Mouse (Mus musculus): Measurements from ENCODE around the gene Uck1. TPM values are rescaled to one million over a fixed set of nuclear protein-coding genes. Genes with fewer than 3 reads are reported as not detected.
A peak's percentile ranks its signal among the peaks of the same experiment; 100 is the strongest.

Uck1 gene
- total RNA-seq, 2 experiments from 2014 or later = 25.2 to 30.3 TPM

DNA sequence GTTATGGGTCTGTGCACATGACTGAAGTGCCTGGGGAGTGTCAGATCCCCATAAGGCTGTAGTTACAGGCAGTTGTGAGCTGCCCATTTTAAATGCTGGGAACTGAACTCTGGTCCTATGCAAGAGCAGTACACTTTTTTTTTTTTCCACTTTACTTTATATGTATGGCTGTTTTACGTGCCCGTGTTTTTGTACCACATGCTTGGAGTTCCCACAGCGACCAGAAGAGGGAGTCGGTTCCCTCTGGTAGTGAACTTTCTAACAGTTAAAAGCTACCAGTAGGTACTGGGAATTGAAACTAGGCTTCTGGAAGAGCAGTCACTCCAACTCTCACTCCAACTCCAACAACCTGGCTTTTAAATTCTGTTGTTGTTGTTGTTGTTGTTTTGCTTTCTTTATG, 676 bp upstream of the Uck1 start:
- peak; percentile 70 for ATAC-seq (replicated peaks; ENCODE audit: poor library complexity)

DNA sequence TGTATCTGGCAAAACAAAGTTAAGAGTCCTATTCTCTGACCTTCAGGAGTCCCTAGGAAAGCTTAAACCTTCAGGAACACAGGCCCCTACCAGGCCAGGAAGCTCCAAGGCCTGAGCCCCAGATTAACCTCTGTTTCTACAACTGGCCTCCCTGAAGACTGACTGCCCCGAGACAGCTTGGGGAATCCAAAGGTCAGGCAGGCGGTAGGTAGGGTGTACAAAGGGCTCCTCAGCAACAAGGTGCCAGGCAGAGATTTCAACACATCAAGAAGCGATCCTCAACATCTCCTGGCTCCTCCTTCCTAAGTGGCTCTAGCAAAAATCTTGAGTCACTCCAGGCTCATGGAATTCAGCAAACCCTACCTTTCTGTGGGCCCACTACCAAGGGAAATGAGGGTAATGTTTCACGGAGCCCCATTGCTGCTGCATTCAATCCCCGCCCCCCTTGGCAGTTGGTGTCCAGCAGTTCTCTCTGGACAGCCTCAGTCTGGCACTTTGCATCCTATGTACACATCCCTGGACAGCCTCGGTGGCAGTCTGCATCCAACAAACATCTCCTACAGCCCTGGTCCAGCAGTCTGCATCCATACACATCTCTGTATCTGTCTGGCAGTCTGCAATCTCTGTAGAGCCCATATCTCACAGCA, 949 bp downstream of the Uck1 start:
- no peak for ATAC-seq (replicated peaks; ENCODE audit: poor library complexity)

DNA sequence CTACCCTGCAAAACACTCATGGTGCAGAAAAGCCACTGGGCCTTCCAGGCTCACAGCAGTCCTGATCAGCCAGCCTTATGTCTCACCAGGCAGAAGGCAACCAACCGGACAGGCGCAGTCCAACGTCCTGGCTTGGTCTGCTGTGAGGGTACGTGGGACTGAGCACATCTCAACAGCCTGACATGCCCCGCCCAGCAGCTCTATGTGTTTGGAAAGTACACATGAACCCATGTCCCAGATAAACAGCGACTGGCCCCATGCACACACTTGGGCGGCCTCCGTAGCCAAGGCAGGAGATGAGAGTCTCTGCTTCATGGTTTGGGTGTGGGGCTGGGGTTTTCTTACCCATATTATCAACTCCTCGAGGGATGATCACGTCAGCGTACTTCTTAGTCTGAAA, 3.7 kb downstream of the Uck1 start:
- no peak for ATAC-seq (replicated peaks; ENCODE audit: poor library complexity)

DNA sequence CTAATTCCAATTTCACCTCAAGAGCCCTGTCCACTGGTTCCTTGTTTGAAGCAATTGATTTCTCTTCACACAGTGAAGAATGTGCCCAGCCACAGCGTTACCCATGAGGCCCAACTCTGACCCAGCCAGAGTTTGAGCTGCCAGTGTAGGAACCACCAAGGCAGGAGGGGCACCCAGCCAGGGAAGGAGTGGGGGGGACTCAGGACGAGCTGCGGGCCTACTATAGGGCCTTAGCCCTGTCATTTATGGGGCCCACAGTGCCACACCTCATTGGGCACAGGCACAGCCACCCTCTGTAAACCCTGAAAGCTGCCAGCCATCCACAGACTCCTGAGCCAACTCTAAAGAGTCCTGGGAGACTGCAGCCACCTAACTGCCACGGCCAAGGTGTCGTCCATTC, 5.4 kb downstream of the Uck1 start:
- no peak for ATAC-seq (replicated peaks; ENCODE audit: poor library complexity)

DNA sequence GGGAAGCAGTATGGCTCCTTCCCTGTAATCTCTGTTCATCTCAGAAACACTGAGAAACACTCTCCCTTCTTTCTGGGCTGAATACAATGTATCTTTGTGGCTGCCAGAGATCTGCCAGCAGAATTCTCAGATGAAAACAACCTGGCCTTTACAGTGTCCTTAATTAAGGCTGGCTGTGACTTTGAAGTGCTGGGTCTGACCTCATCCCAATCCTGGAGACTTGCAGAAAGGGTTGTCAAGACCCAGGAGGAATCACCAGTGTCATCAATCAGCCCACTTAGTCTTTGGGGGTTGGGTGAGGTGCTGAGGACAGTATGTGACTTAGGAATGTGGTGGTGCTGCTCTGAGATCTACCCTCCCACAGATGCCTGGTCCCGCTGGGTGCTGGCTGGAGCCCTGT, 6.6 kb downstream of the Uck1 start:
- no peak for ATAC-seq (replicated peaks; ENCODE audit: poor library complexity)

DNA sequence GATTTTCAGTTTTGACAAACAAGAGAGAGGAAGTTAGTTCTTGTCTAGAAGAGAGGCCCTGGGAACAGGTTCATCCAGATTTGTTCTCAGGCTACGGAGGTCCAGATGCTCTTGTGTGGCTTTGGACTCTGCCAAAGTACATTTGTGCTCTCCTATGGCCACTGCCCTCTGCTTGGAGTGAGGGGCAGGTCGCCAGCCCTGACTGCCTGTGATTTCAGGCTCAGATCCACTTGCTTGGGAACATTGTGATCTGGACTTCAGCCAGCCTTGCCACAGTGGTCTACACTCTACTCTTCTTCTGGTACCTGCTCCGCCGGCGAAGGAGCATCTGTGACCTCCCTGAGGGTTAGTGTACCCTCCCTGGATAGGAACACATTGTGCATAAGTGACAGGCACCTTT, 7.3 kb downstream of the Uck1 start:
- ATAC-seq (replicated peaks; ENCODE audit: poor library complexity) = no peak

DNA sequence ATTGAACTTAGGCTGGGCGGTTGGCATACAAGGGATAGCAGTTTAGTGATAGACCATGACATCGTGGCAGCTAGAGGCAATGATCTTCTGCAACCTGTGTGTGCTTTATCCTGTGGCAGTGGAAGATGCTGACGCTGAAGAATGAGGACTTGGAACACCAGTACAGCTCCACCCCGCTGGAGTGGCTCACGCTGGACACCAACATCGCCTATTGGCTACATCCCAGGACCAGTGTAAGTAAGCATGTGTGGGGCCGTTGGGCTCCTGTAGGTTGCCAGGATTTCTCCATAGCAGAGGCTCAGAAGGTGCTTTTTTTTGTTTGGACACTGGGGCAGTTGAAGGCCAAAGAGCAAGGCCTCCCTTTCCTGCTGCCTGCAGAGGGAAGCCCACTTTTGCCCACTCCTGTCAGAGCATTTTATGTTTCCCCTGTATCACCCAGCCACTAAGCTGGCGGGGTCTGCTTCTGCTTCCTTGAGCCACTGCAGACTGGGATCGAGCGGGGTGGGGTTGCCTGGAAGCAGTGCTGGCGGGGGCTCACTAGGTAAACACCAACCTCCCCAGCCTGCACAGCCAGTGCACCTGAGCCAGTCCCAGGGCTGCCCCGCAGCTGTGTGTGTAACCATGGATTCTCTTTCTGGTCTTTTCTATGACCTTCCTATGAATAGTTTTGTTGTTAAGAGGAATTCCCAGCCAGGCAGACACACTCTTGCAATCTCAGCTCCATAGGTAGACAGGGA, 8.0 kb downstream of the Uck1 start:
- no peak for ATAC-seq (replicated peaks; ENCODE audit: poor library complexity)

DNA sequence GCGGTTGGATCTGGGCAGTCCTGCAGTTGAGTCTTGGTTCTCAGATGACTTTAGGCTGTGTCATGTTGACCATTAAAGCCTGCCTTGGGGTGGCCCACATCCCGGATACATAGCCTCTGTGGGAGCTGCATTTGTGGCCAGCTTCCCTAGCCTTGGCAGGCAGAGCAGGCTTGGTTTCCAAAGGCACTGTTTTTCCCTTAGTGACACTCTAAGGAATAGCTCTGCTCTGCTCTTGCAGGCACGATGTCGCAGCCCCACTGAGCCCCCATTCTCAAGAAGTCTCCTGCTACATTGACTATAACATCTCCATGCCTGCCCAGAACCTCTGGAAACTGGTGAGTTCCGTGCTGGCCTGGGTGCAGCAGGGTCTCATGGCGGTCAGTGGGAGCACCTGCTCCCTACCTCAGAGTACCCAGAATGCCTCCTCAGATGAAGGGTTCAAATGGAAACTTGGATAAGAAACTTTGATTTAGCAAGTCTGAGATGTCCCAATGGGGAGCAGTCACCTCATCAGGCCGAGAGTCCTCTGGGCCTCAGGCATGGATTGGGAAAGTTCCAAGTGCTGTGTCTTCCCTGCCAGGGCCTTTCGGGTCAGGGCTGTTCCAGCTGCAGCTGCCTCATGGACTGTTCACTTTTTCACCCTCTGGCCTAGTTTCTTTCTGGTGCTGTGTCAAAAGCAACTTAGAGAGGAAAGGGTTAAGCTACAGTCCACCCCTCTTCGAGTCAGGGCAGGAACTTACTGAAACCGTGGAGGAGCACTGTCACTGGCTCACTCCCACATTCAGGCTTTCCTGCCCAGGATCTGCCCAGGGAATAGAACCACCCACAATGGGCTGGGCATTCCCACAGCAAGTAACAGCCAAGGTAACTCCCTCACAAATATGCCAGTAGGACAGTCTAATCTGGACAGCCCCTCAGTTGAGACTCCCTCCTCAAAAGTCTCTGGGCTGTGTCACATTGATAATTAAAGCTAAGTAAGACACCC, 11.3 kb downstream of the Uck1 start:
- no peak for ATAC-seq (replicated peaks; ENCODE audit: poor library complexity)

DNA sequence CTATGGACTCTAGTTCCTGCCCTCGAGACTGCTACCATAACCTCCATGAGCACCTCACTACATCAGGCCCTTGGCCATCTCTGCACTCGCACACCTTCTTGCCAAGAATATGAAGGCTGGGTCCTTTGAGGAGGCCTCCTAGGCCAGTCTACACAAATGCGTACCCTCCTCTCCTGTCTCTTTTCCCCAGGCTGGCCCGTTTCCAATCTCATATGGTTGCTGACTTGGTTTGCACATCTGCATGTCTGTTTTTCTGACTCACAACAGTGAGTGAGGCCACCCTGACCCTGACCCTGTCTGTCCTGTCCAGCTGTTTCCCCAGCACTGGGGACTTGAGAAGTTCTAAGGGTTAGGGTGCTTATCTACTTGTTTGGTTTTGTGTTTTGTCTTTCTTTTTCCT, 13.2 kb downstream of the Uck1 start:
- ATAC-seq (replicated peaks; ENCODE audit: poor library complexity) = no peak

DNA sequence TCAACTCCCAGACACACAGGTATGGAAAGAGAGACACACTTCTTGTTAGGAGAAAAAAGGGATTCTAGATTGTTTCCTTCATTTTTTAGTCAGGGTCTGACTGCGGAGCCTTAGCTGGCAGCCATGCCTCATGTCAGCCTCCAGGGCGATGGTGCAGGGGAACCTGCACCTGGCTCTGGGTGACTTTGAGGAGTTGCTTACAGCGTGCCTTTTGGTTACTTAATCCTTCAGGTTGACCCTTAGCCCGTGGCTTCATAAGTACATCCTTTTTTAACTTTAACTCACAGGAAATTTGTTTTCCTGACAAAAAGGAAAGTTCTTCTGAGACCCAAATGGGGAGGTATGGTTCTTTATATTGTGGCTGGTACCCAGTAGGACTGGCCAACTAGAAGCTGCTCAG, 17.0 kb downstream of the Uck1 start:
- ATAC-seq (replicated peaks; ENCODE audit: poor library complexity) = no peak

DNA sequence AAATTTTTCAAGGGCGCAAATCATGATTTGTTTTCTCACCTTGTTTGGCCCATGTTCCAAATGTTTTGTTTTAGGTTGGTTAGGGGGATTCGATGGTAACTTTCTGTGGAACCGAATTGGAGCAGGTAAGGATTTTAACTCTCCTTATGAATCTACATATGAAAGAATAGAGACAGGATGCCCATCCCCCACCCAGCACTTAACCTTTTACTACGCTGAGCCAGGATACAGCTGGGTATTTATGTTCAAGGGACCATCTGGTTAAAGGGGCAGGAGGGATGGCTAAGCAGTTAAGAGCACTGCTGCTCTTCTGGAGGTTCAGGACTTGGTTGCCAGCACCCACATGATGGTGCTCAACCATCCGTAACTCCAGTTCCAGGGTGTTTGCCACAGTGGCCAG, 19.4 kb downstream of the Uck1 start:
- no peak for ATAC-seq (replicated peaks; ENCODE audit: poor library complexity)

DNA sequence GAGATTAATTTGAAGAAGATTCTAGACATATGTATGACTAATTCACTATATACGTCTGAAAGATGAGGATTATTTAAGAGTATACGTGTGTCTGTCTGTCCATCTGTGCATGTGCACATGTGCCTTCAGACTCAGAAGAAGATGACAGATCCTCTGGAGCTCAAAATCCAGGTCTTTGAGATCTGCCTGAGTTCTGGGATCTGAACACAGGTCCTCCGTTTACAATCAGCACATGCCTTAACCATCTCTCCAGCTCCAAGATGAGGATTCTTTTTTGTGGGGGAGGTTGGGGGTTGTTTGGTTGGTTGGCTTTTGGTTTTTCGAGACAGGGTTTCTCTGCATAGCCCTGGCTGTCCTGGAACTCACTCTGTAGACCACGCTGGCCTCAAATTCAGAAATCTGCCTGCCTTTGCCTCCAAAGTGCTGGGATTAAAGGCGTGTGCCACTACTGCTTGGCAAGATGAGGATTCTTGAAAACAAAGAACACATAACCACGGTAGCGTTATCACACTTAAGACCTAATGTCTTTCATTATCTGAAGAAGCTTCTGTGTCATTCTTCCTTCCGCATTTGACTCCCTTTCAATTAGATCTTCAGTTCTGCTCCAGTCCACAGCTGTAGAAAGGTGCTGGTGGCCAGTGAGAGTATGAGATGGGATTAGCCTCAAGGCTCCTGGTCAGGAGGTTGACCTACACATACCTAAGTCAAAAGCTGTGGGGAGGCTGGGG, 21.1 kb downstream of the Uck1 start:
- no peak for ATAC-seq (replicated peaks; ENCODE audit: poor library complexity)

DNA sequence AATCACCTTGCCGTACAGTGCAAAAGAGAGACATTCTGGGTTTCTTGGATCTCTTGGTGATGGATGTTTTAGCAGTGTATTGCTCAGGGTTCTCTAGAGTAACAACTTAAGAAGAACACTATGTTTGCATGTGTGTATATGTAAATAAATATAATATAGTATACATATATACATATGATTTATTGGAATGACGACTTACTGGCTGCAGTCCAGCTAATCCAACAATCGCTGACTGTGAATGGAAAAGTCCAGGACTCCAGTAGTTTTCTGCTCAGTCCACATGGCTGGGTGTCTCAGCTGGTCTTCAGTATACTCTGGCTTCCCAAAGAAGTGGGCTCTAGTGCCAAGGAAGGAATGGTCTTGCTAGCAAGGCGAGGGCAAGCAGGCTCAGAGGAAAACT, 22.4 kb downstream of the Uck1 start:
- ATAC-seq (replicated peaks; ENCODE audit: poor library complexity) = no peak

DNA sequence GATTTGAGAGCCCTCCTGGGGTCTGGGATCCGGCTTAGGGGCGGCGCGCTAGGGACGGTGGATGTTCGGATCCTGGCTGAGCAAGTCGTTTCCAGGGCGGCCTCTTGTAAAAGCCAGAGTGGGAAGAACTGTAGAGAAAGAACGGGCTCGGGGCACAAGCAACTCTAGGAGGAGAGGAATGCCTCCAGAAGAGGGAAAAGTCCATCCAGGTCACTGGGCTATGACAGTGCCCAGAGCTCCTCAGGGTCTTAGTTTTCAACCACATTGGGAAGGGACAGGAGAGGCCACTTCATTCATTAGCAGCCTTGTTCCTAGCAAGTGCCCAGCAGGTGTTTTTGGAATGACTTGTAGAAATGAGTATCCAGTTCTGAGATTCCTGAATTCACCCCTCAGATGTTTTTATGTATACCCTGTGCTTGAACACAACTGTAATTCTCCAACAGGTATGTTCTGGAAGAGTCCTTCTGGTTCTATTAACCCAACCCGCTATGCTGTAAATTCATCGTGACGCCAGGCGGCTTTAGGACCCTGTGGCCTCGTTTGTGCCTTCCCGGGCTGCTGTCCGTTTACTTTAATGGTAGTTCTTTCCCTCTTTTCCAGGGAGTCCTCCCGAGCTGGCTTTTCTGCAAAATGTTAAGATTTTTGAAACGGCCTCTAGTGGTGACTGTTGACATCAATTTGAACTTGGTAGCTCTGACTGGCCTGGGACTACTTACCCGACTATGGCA, 23.0 kb downstream of the Uck1 start:
- ATAC-seq (replicated peaks; ENCODE audit: poor library complexity) = peak; percentile 56

DNA sequence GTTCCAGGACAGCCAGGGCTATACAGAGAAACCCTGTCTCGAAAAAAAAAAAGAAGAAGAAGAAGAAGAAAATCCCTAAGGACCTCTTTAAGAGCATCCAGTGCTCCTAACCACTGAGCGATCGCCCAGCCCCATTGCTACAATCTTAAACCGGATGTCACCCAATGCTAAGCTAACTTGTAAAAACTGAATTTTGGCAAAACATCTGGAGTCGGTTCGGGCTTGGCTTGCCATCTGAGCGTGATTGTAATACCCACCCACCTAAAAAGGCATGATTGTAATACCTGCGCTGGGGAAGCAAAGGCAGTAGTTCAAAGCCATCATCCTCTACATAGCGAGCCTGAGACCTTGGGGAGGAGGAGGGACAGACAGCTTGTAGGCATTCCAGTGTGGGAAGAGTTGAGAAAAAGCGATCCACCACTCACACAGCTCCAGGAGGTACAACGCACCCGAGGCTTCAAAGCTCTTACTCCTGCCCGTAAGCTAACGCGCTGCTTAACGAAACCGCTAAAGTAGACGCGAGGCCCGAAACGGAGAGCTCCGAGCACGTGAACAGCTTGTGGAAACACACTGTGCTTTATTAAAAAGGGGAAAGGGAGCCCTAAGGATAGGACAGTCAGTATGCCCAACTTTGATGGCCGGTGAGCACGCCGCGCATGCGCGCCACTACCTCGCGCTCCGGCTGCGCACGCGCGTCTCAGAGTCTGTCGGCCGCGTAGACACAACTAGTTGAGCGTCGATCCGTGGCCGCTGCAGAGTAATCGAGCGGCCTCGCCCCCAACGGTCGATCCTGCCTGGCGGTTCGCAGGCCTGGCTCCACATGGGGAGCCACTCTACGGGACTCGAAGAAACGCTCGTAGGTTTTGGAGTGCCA, 23.8 kb downstream of the Uck1 start, which contains the start of gene Pomt1:
Gene Pomt1 (plus strand): TSS at position 705 of the 874 bp plus-strand sequence.
- peak; percentile 92 for ATAC-seq (replicated peaks; ENCODE audit: poor library complexity)

DNA sequence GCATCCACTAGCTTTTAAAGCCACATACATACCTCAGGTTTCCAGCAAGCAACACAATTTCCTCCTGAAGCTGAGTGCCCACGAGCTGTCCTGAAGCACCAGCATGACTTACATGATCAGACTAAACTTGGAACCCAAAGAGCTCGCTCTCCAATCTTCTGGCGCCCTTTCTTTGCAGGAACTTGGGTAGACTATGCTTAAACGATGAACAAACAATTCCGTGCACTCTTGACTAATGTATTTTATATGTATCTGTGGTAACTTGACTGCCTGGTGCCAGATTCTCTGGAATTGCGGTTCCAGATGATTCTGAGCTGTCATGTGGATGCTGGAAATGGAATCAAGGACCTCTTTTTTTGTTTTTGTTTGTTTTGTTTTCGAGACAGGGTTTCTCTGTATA, 24.5 kb downstream of the Uck1 start:
- no peak for ATAC-seq (replicated peaks; ENCODE audit: poor library complexity)

DNA sequence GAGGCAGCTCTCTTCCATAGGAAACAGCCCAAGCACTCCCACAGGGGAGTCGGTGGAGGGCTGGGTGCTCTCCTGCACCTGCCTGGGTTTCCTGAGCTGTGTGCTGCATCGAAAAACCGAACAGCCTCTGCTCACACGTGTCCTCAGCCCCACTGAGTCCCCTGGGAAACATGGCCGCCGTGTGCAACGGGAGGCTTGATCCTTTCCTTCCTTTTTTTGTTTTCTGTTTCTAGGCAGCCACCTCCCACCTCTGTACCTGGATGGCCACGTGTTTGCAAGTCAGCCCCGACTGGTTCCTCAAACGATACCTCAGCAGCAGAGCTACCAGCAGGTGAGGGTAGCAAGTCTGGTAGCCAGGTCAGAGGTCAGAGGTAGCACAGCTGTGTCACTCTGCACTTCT, 37.9 kb downstream of the Uck1 start:
- no peak for ATAC-seq (replicated peaks; ENCODE audit: poor library complexity)

DNA sequence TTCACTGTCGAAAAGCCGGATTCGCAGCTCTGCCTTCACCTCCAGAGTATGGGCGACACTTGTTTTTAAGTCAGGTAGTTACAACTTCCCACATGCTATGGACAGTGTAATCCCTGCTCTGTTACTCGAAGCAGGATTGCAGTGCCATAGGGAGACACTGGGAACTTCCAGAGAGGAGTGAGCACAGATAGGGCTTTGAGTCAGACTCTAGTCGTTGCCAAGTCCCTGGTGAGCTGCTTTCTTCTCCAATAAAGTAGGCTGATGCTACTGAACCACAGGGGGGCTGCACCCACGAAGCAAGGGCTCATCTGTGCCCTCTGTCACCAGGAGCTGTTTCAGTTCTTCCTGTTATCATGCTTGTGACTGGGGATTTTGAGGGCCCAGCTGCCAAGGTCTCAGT, 38.4 kb downstream of the Uck1 start:
- no peak for ATAC-seq (replicated peaks; ENCODE audit: poor library complexity)

DNA sequence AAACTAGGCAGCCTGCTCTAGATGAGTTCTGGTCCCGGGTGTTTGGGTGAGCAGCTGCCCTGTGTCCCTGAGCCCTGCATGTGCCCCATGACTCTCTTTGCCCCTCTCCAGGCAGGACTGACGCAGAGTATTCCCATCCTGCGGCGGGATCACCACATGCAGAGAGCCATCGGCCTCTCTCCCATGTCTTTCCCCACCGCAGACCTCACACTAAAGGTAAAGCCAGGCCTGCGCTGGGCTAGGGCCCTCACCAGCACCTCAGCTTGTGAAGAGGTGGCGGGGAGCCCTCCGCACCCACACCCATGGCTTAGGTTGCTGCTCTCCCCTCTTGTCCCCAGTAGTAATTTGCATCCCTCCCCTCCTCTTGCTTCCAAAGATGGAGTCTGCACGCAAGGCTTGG, 39.0 kb downstream of the Uck1 start:
- no peak for ATAC-seq (replicated peaks; ENCODE audit: poor library complexity)

Data from megakaryocyte progenitor cell, adult 5-6 weeks (primary cell).